Mouse (Mus musculus) limb, embryonic 14.5 days (tissue): ENCODE results near the gene Dgki. TPM values are rescaled to one million over a fixed set of nuclear protein-coding genes. Genes with fewer than 3 reads are reported as not detected.

Experiments
- ATAC-seq: fragments of 200-750 bp; cut with Nextera tagmentation; 2 replicates; pipeline ENCODE4 v1.8.0; 2017; ENCODE audit warnings: low read depth, moderate number of reproducible peaks, moderate TSS enrichment; ENCODE audit not compliant: low FRiP score
- DNase-seq: peaks from one replicate; pipeline ENCODE4 v3.0.0-alpha.2; 2015; ENCODE audit warnings: low spot score
- H3K27ac ChIP-seq: fragments of 300-500 bp; sonication (generic); replicated peaks from 2 replicates; pipeline ENCODE4 v1.5.1; 2014; ENCODE audit warnings: low read depth, mild to moderate bottlenecking, low read length, moderate library complexity, mixed read lengths
- H3K27me3 ChIP-seq: fragments of 300-500 bp; sonication (generic); 2 replicates; pipeline ENCODE4 v1.6.1; 2014; ENCODE audit warnings: low read length, mixed read lengths; ENCODE audit not compliant: control insufficient read depth, insufficient read depth
- H3K36me3 ChIP-seq: fragments of 300-500 bp; sonication (generic); 2 replicates; pipeline ENCODE4 v1.6.1; 2014; ENCODE audit warnings: mild to moderate bottlenecking, low read length, moderate library complexity, mixed read lengths; ENCODE audit not compliant: control insufficient read depth, insufficient read depth
- H3K4me1 ChIP-seq: fragments of 300-500 bp; sonication (generic); 2 replicates; pipeline ENCODE4 v1.6.1; 2014; ENCODE audit warnings: antibody characterized with exemption, low read length, mixed read lengths; ENCODE audit not compliant: control insufficient read depth, insufficient read depth
- H3K4me2 ChIP-seq: fragments of 300-500 bp; sonication (generic); replicated peaks from 2 replicates; pipeline ENCODE4 v1.6.1; 2014; ENCODE audit warnings: low read depth, mild to moderate bottlenecking, low read length, moderate library complexity; ENCODE audit not compliant: severe bottlenecking
- H3K4me3 ChIP-seq: fragments of 300-500 bp; sonication (generic); replicated peaks from 2 replicates; pipeline ENCODE4 v1.5.1; 2014; ENCODE audit warnings: low read length
- H3K9ac ChIP-seq: fragments of 300-500 bp; sonication (generic); 2 replicates; pipeline ENCODE4 v1.6.1; 2014; ENCODE audit warnings: mild to moderate bottlenecking, low read depth, low read length, moderate library complexity; ENCODE audit not compliant: severe bottlenecking
- H3K9me3 ChIP-seq: fragments of 300-500 bp; sonication (generic); 2 replicates; pipeline ENCODE4 v1.6.1; 2016; ENCODE audit warnings: low read length; ENCODE audit not compliant: control insufficient read depth
- POLR2A ChIP-seq: fragments of 200-500 bp; IDR thresholded peaks from 2 replicates; pipeline ENCODE4 v1.8.0; 2012; ENCODE audit warnings: inconsistent platforms, mild to moderate bottlenecking, moderate library complexity, borderline replicate concordance; ENCODE audit not compliant: insufficient read depth, insufficient read length; ENCODE audit errors: extremely low read depth
- WGBS: fragments of 180-500 bp; shearing (Covaris S2); extraction: QIAGEN DNeasy Blood & Tissue Kit; methylation state at CpG from one replicate; pipeline ENCODE4 v1.1.7; 2014; 5-methylcytosine and 5-hydroxymethylcytosine counted together
- polyA plus RNA-seq, 2 experiments: library from polyadenylated mRNA; depleted of rRNA in 1 of 2; stranded (reverse) in 1 of 2; unstranded in 1 of 2; fragments of >200 nt; fragmentation: Nextera tagmentation in 1 of 2; extraction: Ambion mirVana in 1 of 2; gene quantifications; 2 replicates each; pipeline versions ENCODE4 v1.2.1 to v1.2.3; 2012 to 2014

Dgki gene
- polyA plus RNA-seq, 2 experiments = 0.58 to 0.85 TPM

DNA sequence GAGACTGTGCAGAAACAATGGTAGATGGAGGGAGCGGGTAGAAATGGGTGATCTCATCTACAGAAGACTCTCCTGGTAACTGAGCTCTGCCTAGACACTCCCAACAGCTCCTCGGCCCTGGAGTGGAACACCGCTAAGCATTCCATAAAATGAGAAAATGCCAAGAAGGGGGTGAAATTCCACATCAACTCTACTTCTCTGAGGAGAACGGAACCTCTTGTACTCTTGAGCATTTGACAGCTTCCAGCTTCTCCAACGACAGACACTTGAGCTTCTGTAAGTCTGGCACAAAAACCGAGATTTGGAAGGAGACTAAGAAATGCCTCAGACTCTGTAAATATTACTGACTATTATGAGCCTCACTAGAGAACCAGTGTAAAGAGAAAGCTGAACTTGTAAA, 31.4 kb downstream of the Dgki start:
- DNase-seq (no peak), ATAC-seq (no peak)
- Histone ChIP-seq H3K4me1 (0 out of 2 replicates have a peak, but pooled peaks cover 3% of the 10 kb centered on the region), H3K4me3 (no peak overlapping the region), H3K4me2 (no peak overlapping the region), H3K9me3 (no peaks in the 10 kb centered on the region), H3K27me3 (no peaks in the 10 kb centered on the region), H3K9ac (no peak overlapping the region), H3K36me3 (no peaks in the 10 kb centered on the region), H3K27ac (no peak overlapping the region)
- TF ChIP-seq POLR2A = no peak
- 68% methylated on average over 6 of the region's 6 CpGs for WGBS

DNA sequence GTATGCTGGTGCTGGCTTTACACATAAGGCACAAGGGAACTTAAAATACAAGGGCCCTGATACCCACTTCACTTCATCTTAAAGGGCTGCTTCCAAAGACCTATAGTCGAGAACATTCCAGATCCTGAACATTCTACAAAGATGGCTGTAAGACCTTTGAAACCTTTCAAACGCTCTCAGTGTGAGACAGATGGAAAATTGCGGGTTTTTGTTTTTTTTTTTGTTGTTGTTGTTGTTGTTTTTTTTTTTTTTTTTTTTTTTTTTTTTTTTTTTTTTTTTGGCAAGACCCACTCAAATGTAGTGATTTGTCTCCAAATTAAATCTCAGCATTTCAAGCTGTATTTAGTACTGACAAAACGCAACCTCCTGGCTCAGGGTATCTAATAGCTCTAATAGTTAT, 32.0 kb downstream of the Dgki start:
- no peak overlapping the region for H3K9ac ChIP-seq
- H3K27me3 ChIP-seq = no peaks in the 10 kb centered on the region
- no peak for TF ChIP-seq POLR2A
- H3K4me1 ChIP-seq = 0 out of 2 replicates have a peak, but pooled peaks cover 3% of the 10 kb centered on the region
- H3K27ac ChIP-seq = no peak overlapping the region
- H3K36me3 ChIP-seq = no peaks in the 10 kb centered on the region
- ATAC-seq (no peak), DNase-seq (no peak)
- H3K4me3 ChIP-seq = no peak overlapping the region
- no peak overlapping the region for H3K4me2 ChIP-seq
- no peaks in the 10 kb centered on the region for H3K9me3 ChIP-seq
- WGBS = 88% methylated on average over 4 of the region's 4 CpGs

DNA sequence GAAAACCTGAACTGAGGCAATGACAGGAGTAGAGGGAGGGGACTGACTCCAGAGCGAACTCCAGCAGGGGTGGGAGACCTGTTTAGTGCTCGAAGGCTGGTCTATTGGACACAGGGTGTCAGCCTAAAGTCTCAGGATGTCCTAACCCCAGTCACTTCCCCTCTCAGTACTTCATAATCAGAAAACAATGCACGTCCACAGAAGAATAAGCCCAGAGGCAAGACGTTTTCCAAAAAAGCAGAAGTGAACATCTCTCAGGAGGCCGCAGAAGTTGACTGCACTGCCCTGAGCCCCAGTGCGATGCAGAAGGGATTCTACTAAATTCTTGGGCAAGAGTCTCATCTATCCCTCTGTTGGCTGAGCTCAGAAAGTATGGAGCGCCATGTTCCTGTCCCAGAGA, 37.5 kb downstream of the Dgki start:
- ATAC-seq (no peak), DNase-seq (no peak)
- Histone ChIP-seq H3K9me3 (no peaks in the 10 kb centered on the region), H3K4me3 (no peak overlapping the region), H3K9ac (no peak overlapping the region), H3K27ac (no peak overlapping the region), H3K27me3 (no peaks in the 10 kb centered on the region), H3K4me2 (no peak overlapping the region), H3K36me3 (no peaks in the 10 kb centered on the region), H3K4me1 (no peaks in the 10 kb centered on the region)
- TF ChIP-seq POLR2A = no peak
- WGBS = 88% methylated on average over 7 of the region's 7 CpGs

DNA sequence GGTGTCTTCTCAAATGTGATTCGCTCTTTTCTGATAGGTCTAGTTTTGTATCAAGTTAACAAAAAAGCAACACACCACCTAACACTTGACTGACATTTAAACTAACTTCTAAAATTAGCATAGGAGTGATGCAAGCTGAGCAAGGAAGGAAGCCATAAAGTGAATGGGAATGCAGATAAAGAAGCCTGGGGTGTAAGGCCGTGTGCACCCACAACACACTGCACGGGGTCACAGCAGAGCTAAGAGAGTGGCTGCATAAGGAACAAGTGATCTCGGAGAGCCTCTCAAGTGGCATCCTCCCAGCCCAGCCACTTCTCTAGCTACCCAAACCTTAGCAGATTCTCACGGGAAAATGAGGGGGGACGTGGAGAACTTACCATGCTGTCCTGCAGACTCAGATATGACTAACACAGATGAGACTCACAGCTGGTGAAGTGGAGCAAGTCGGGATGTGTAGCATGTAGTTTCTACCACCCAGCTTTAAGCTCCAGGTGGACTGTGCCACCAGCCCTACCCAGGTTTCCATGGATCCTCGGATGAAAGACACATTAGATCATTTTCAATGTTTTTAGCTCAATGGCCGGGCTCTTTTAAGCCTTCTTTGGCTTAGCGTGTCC, 38.6 kb downstream of the Dgki start:
- no peak for ATAC-seq
- no peak for DNase-seq
- Histone ChIP-seq H3K4me1 (no peaks in the 10 kb centered on the region), H3K4me3 (no peak overlapping the region), H3K36me3 (no peaks in the 10 kb centered on the region), H3K27me3 (no peaks in the 10 kb centered on the region), H3K27ac (no peak overlapping the region), H3K9me3 (no peaks in the 10 kb centered on the region), H3K4me2 (no peak overlapping the region), H3K9ac (no peak overlapping the region)
- TF ChIP-seq POLR2A = no peak
- WGBS = 90% methylated on average over 10 of the region's 10 CpGs

DNA sequence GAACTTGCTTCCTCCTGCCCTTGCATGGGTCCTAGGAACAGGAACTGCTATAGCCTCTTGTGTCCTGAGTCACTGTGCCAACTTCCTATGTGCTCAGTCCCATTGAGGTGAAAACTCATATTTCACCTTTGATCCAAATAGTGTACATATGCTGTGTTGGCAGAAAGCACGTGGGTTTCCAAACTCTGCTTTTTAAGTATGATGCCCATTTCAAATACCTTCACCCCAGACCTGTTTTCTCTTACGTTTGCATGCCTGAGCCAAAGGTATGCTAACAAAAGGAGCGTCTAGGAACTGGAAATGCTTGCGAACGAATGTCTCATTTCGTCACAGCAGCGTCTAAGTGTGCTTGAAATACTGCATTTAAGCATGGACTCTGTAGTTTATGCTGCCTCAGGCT, 41.3 kb downstream of the Dgki start:
- Histone ChIP-seq H3K36me3 (no peaks in the 10 kb centered on the region), H3K4me1 (peaks cover 6% of the 10 kb centered on the region), H3K27ac (no peak overlapping the region), H3K27me3 (no peaks in the 10 kb centered on the region), H3K4me2 (no peak overlapping the region), H3K9ac (no peak overlapping the region), H3K4me3 (no peak overlapping the region), H3K9me3 (no peaks in the 10 kb centered on the region)
- ATAC-seq = no peak
- no peak for DNase-seq
- no peak for TF ChIP-seq POLR2A
- 84% methylated on average over 7 of the region's 7 CpGs for WGBS

DNA sequence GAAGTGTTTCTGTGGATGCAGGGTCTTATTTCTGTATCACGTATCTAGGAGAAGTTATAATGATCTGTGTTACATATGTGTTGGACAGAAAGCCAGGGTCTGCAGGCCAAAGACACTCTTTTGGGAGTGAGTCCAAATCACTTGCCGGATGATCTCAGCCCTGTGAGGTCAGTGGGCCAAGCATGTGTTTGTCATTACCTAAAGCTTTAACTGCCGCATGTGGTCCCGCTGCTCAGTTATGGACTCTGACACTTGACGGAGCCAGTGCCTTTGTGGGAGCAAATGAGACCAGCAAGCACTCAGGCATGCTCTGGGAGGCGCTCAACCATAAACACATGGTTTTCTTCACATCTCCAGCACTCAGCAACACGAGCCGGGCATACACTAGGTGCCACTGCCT, 45.8 kb downstream of the Dgki start:
- Histone ChIP-seq H3K4me1 (peaks cover 6% of the 10 kb centered on the region), H3K4me3 (no peak overlapping the region), H3K4me2 (no peak overlapping the region), H3K9me3 (no peaks in the 10 kb centered on the region), H3K27ac (no peak overlapping the region), H3K36me3 (no peaks in the 10 kb centered on the region), H3K27me3 (no peaks in the 10 kb centered on the region), H3K9ac (no peak overlapping the region)
- ATAC-seq (peak; percentile 87), DNase-seq (peak; percentile 86)
- WGBS = 16% methylated on average over 8 of the region's 8 CpGs
- TF ChIP-seq POLR2A = no peak
